Mouse (Mus musculus): ENCODE results near the gene Ppp1r15a. TPM values are rescaled to one million over a fixed set of nuclear protein-coding genes. Genes with fewer than 3 reads are reported as not detected.

Gene Ppp1r15a
- total and polyA plus RNA-seq, 2 experiments from 2014 or later: 17.4 to 18.7 TPM

DNA sequence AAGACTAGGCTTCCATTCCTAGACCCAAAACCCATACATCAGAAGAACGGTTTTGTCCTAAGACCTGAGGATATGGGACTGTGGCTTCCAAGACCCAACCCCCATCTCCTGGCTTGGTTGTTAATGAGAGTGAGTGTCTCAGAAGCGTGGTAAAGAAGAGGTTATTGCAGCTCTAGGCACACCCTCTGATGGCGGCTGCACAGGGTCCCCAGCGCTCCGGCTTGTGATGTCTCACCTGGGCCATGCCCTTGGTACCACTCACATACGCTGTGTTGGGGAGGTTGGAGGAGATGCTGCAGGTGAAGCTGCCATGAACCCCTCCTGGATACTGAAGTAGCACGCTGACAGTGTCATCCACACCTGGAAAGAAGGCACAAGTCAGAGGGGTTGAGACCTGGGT is 47.3 kb downstream of the Ppp1r15a start:
- DNase-seq (ENCODE audit: low spot score) (no peak), ATAC-seq (ENCODE audit: low FRiP score) (no peak)
- 93% methylated on average over 7 of the region's 7 CpGs for WGBS
- no peak overlapping the region for H3K4me2 ChIP-seq (ENCODE audit: low read depth, low read length, poor library complexity, severe bottlenecking)
- H3K9ac ChIP-seq (replicated peaks; ENCODE audit: low read length, poor library complexity, severe bottlenecking): no peak overlapping the region
- no peaks in the 10 kb centered on the region for H3K9me3 ChIP-seq (ENCODE audit: low read length)
- no peak overlapping the region for H3K4me3 ChIP-seq (ENCODE audit: low read depth, low read length)
- no peaks in the 10 kb centered on the region for H3K27me3 ChIP-seq (ENCODE audit: insufficient read depth, low read length)
- H3K4me1 ChIP-seq (ENCODE audit: insufficient read depth, low read length): no peaks in the 10 kb centered on the region
- no peaks in the 10 kb centered on the region for H3K36me3 ChIP-seq (ENCODE audit: insufficient read depth, low read length)
- TF ChIP-seq CTCF (IDR thresholded peaks at IDR 0.05): no peak
- H3K27ac ChIP-seq (ENCODE audit: low read depth, low read length): no peak overlapping the region

- DNase-seq (ENCODE audit: low spot score) (peak; percentile 72), ATAC-seq (ENCODE audit: low FRiP score) (no peak)
- H3K36me3 ChIP-seq (ENCODE audit: insufficient read depth, low read length): no peaks in the 10 kb centered on the region
- TF ChIP-seq CTCF (IDR thresholded peaks at IDR 0.05): peak; percentile 89
- no peaks in the 10 kb centered on the region for H3K27me3 ChIP-seq (ENCODE audit: insufficient read depth, low read length)
- no peaks in the 10 kb centered on the region for H3K9me3 ChIP-seq (ENCODE audit: low read length)
- H3K4me1 ChIP-seq (ENCODE audit: insufficient read depth, low read length): no peaks in the 10 kb centered on the region
- no peak overlapping the region for H3K27ac ChIP-seq (ENCODE audit: low read depth, low read length)
- no peak overlapping the region for H3K4me2 ChIP-seq (ENCODE audit: low read depth, low read length, poor library complexity, severe bottlenecking)
- H3K4me3 ChIP-seq (ENCODE audit: low read depth, low read length): no peak overlapping the region
- H3K9ac ChIP-seq (replicated peaks; ENCODE audit: low read length, poor library complexity, severe bottlenecking): no peak overlapping the region
- 5% methylated on average over 3 of the region's 3 CpGs for WGBS
Measured at GRCm38 (mm10) chr7:45477003-45477402, 49.1 kb downstream of the Ppp1r15a start.

DNA sequence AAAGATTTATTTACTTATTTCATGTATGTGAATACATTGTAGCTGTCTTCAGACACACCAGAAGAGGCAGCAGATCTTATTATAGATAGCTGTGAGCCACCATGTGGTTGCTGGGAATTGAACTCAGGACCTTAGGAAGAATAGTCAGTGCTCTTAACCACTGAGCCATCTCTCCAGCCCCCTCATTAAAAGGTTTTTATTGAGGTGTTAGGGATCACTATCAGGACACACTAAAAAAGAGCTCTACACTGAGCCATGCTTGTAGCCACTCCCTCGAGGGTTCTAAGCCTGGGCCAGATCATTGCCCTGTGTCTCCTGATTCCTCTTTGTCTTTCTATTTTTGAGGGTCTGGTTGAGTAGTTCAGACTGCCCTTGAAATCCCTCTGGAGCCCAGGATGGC is 49.6 kb downstream of the Ppp1r15a start:
- H3K4me3 ChIP-seq (ENCODE audit: low read depth, low read length): no peak overlapping the region
- ATAC-seq (ENCODE audit: low FRiP score) (no peak), DNase-seq (ENCODE audit: low spot score) (no peak)
- H3K4me1 ChIP-seq (ENCODE audit: insufficient read depth, low read length): no peaks in the 10 kb centered on the region
- no peak overlapping the region for H3K4me2 ChIP-seq (ENCODE audit: low read depth, low read length, poor library complexity, severe bottlenecking)
- TF ChIP-seq CTCF (IDR thresholded peaks at IDR 0.05): no peak
- no peak overlapping the region for H3K27ac ChIP-seq (ENCODE audit: low read depth, low read length)
- H3K9me3 ChIP-seq (ENCODE audit: low read length): no peaks in the 10 kb centered on the region
- WGBS: 43% methylated on average over 1 of the region's 1 CpGs
- no peak overlapping the region for H3K9ac ChIP-seq (replicated peaks; ENCODE audit: low read length, poor library complexity, severe bottlenecking)
- no peaks in the 10 kb centered on the region for H3K27me3 ChIP-seq (ENCODE audit: insufficient read depth, low read length)
- no peaks in the 10 kb centered on the region for H3K36me3 ChIP-seq (ENCODE audit: insufficient read depth, low read length)

DNA sequence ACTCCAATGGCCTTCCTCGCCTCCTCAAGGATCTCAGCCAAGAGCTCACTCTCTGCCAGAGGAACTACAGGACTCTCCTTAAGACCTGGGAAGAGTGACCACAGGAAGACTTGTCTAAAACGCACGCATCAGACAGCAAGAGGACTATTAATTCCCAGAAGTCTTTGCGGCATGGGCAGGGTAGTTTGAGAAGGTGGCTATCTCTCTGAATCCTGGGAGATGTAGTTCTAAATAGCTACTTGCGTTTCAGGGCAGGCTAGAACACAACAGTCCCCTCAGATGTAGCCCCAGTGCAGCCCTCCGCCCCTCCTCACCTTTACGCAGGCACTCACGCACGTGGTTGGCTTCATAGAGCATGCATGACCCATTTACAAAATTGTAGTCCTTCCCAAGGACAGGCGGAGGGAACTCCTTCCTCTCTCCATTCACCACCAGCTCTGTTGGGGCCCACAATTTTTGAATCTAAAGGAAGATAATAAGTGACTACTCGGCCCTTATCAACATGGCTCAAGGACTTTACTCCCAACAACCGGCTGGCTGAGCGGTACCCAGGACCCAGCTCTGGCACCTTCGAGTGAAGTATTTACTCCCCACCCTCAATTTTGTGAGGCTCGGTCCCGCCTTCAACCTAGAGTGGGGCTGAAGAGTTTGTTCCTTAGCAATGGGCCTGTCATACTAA is 50.6 kb downstream of the Ppp1r15a start:
- peak; percentile 21 for DNase-seq (ENCODE audit: low spot score)
- Histone ChIP-seq H3K9ac (replicated peaks; ENCODE audit: low read length, poor library complexity, severe bottlenecking) (no peak overlapping the region; the same call in 1 of the 2 replicates), H3K36me3 (ENCODE audit: insufficient read depth, low read length) (no peaks in the 10 kb centered on the region), H3K4me1 (ENCODE audit: insufficient read depth, low read length) (no peaks in the 10 kb centered on the region), H3K4me3 (ENCODE audit: low read depth, low read length) (no peak overlapping the region), H3K4me2 (ENCODE audit: low read depth, low read length, poor library complexity, severe bottlenecking) (no peak overlapping the region), H3K9me3 (ENCODE audit: low read length) (no peaks in the 10 kb centered on the region), H3K27ac (ENCODE audit: low read depth, low read length) (no peak overlapping the region), H3K27me3 (ENCODE audit: insufficient read depth, low read length) (no peaks in the 10 kb centered on the region)
- TF ChIP-seq CTCF (IDR thresholded peaks at IDR 0.05): no peak
- WGBS: 72% methylated on average over 16 of the region's 16 CpGs
- ATAC-seq (ENCODE audit: low FRiP score): no peak

Other genes with a start within 250 kb of the Ppp1r15a start
Only the 30 nearest of the 34 such genes appear.
- 0.33 TPM in 1 of 2 replicates, not detected in the other for gene Hrc, start 191.0 kb downstream of the Ppp1r15a start, total RNA-seq (2014; rRNA removed)
- gene Hrc, start 191.0 kb downstream of the Ppp1r15a start, polyA plus RNA-seq (2015; fragmentation: Nextera tagmentation; extraction: Ambion mirVana): 0.26 and 0.49 TPM in 2 replicates
- gene Ppfia3, start 159.2 kb downstream of the Ppp1r15a start, total RNA-seq (2014; rRNA removed): 87.4 and 104 TPM in 2 replicates
- 28.9 and 31.6 TPM in 2 replicates for gene Ppfia3, start 159.2 kb downstream of the Ppp1r15a start, polyA plus RNA-seq (2015; fragmentation: Nextera tagmentation; extraction: Ambion mirVana)
- 68.6 and 96.6 TPM in 2 replicates for gene Lin7b, start 155.7 kb downstream of the Ppp1r15a start, total RNA-seq (2014; rRNA removed)
- 59.9 and 70.3 TPM in 2 replicates for gene Lin7b, start 155.7 kb downstream of the Ppp1r15a start, polyA plus RNA-seq (2015; fragmentation: Nextera tagmentation; extraction: Ambion mirVana)
- gene Snrnp70, start 130.5 kb downstream of the Ppp1r15a start, total RNA-seq (2014; rRNA removed): 249 and 258 TPM in 2 replicates
- 108 and 131 TPM in 2 replicates for gene Snrnp70, start 130.5 kb downstream of the Ppp1r15a start, polyA plus RNA-seq (2015; fragmentation: Nextera tagmentation; extraction: Ambion mirVana)
- gene Kcna7, start 120.6 kb downstream of the Ppp1r15a start, total RNA-seq (2014; rRNA removed): not detected in 2 replicates
- gene Kcna7, start 120.6 kb downstream of the Ppp1r15a start, polyA plus RNA-seq (2015; fragmentation: Nextera tagmentation; extraction: Ambion mirVana): 0.06 TPM in 1 of 2 replicates, not detected in the other
- 0.24 TPM in 1 of 2 replicates, not detected in the other for gene Ntf5, start 112.6 kb downstream of the Ppp1r15a start, total RNA-seq (2014; rRNA removed)
- gene Ntf5, start 112.6 kb downstream of the Ppp1r15a start, polyA plus RNA-seq (2015; fragmentation: Nextera tagmentation; extraction: Ambion mirVana): not detected in 2 replicates
- 1.8 TPM in 1 of 2 replicates, not detected in the other for gene Lhb, start 105.4 kb downstream of the Ppp1r15a start, total RNA-seq (2014; rRNA removed)
- 0.32 and 0.70 TPM in 2 replicates for gene Lhb, start 105.4 kb downstream of the Ppp1r15a start, polyA plus RNA-seq (2015; fragmentation: Nextera tagmentation; extraction: Ambion mirVana)
- 11.5 and 19.7 TPM in 2 replicates for gene Gys1, start 91.4 kb downstream of the Ppp1r15a start, total RNA-seq (2014; rRNA removed)
- 12.0 and 12.2 TPM in 2 replicates for gene Gys1, start 91.4 kb downstream of the Ppp1r15a start, polyA plus RNA-seq (2015; fragmentation: Nextera tagmentation; extraction: Ambion mirVana)
- 129 and 146 TPM in 2 replicates for gene Ruvbl2, start 88.2 kb downstream of the Ppp1r15a start, total RNA-seq (2014; rRNA removed)
- gene Ruvbl2, start 88.2 kb downstream of the Ppp1r15a start, polyA plus RNA-seq (2015; fragmentation: Nextera tagmentation; extraction: Ambion mirVana): 80.5 and 90.8 TPM in 2 replicates
- gene Ftl1, start 66.4 kb downstream of the Ppp1r15a start, total RNA-seq (2014; rRNA removed): 2,165 and 2,428 TPM in 2 replicates
- gene Ftl1, start 66.4 kb downstream of the Ppp1r15a start, polyA plus RNA-seq (2015; fragmentation: Nextera tagmentation; extraction: Ambion mirVana): 4,797 and 5,109 TPM in 2 replicates
- gene Bax, start 59.4 kb downstream of the Ppp1r15a start, total RNA-seq (2014; rRNA removed): 119 and 144 TPM in 2 replicates
- gene Bax, start 59.4 kb downstream of the Ppp1r15a start, polyA plus RNA-seq (2015; fragmentation: Nextera tagmentation; extraction: Ambion mirVana): 254 and 258 TPM in 2 replicates
- not detected in 2 replicates for gene Tulp2, start 44.4 kb downstream of the Ppp1r15a start, total RNA-seq (2014; rRNA removed)
- gene Tulp2, start 44.4 kb downstream of the Ppp1r15a start, polyA plus RNA-seq (2015; fragmentation: Nextera tagmentation; extraction: Ambion mirVana): 0.37 and 0.67 TPM in 2 replicates
- 0.52 and 1.6 TPM in 2 replicates for gene Gm45808, start 39.5 kb downstream of the Ppp1r15a start, total RNA-seq (2014; rRNA removed)
- not detected in 2 replicates for gene Gm45808, start 39.5 kb downstream of the Ppp1r15a start, polyA plus RNA-seq (2015; fragmentation: Nextera tagmentation; extraction: Ambion mirVana)
- 4.3 TPM in 2 replicates for gene Dhdh, start 37.5 kb downstream of the Ppp1r15a start, total RNA-seq (2014; rRNA removed)
- 5.5 and 6.1 TPM in 2 replicates for gene Dhdh, start 37.5 kb downstream of the Ppp1r15a start, polyA plus RNA-seq (2015; fragmentation: Nextera tagmentation; extraction: Ambion mirVana)
- gene Nucb1, start 15.9 kb downstream of the Ppp1r15a start, total RNA-seq (2014; rRNA removed): 92.2 and 137 TPM in 2 replicates
- gene Nucb1, start 15.9 kb downstream of the Ppp1r15a start, polyA plus RNA-seq (2015; fragmentation: Nextera tagmentation; extraction: Ambion mirVana): 137 and 144 TPM in 2 replicates
- 2.0 and 2.1 TPM in 2 replicates for gene Plekha4, start 62 bp upstream of the Ppp1r15a start, total RNA-seq (2014; rRNA removed)
- gene Plekha4, start 62 bp upstream of the Ppp1r15a start, polyA plus RNA-seq (2015; fragmentation: Nextera tagmentation; extraction: Ambion mirVana): 1.2 and 1.6 TPM in 2 replicates
- gene Hsd17b14, start 28.6 kb upstream of the Ppp1r15a start, total RNA-seq (2014; rRNA removed): not detected in 2 replicates
- 0.15 and 0.20 TPM in 2 replicates for gene Hsd17b14, start 28.6 kb upstream of the Ppp1r15a start, polyA plus RNA-seq (2015; fragmentation: Nextera tagmentation; extraction: Ambion mirVana)
- 12.4 and 14.9 TPM in 2 replicates for gene Bcat2, start 43.9 kb upstream of the Ppp1r15a start, total RNA-seq (2014; rRNA removed)
- 18.3 and 19.3 TPM in 2 replicates for gene Bcat2, start 43.9 kb upstream of the Ppp1r15a start, polyA plus RNA-seq (2015; fragmentation: Nextera tagmentation; extraction: Ambion mirVana)
- gene Fgf21, start 89.2 kb upstream of the Ppp1r15a start, total RNA-seq (2014; rRNA removed): not detected in 2 replicates
- not detected in 2 replicates for gene Fgf21, start 89.2 kb upstream of the Ppp1r15a start, polyA plus RNA-seq (2015; fragmentation: Nextera tagmentation; extraction: Ambion mirVana)
- not detected in 2 replicates for gene Fut1, start 91.0 kb upstream of the Ppp1r15a start, total RNA-seq (2014; rRNA removed)
- not detected in 2 replicates for gene Fut1, start 91.0 kb upstream of the Ppp1r15a start, polyA plus RNA-seq (2015; fragmentation: Nextera tagmentation; extraction: Ambion mirVana)
- 0.11 TPM in 1 of 2 replicates, not detected in the other for gene Izumo1, start 95.5 kb upstream of the Ppp1r15a start, total RNA-seq (2014; rRNA removed)
- 0.11 TPM in 1 of 2 replicates, not detected in the other for gene Izumo1, start 95.5 kb upstream of the Ppp1r15a start, polyA plus RNA-seq (2015; fragmentation: Nextera tagmentation; extraction: Ambion mirVana)
- 36.0 and 38.5 TPM in 2 replicates for gene Rasip1, start 101.2 kb upstream of the Ppp1r15a start, total RNA-seq (2014; rRNA removed)
- 24.0 and 25.1 TPM in 2 replicates for gene Rasip1, start 101.2 kb upstream of the Ppp1r15a start, polyA plus RNA-seq (2015; fragmentation: Nextera tagmentation; extraction: Ambion mirVana)
- 2.7 and 3.3 TPM in 2 replicates for gene Mamstr, start 113.7 kb upstream of the Ppp1r15a start, total RNA-seq (2014; rRNA removed)
- gene Mamstr, start 113.7 kb upstream of the Ppp1r15a start, polyA plus RNA-seq (2015; fragmentation: Nextera tagmentation; extraction: Ambion mirVana): 2.8 and 3.0 TPM in 2 replicates
- 0.99 TPM in 1 of 2 replicates, not detected in the other for gene Fut2, start 140.1 kb upstream of the Ppp1r15a start, total RNA-seq (2014; rRNA removed)
- 0.27 and 0.29 TPM in 2 replicates for gene Fut2, start 140.1 kb upstream of the Ppp1r15a start, polyA plus RNA-seq (2015; fragmentation: Nextera tagmentation; extraction: Ambion mirVana)
- gene Ntn5, start 157.8 kb upstream of the Ppp1r15a start, total RNA-seq (2014; rRNA removed): 1.3 and 1.4 TPM in 2 replicates
- 0.37 and 0.73 TPM in 2 replicates for gene Ntn5, start 157.8 kb upstream of the Ppp1r15a start, polyA plus RNA-seq (2015; fragmentation: Nextera tagmentation; extraction: Ambion mirVana)
- gene Sec1, start 168.1 kb upstream of the Ppp1r15a start, total RNA-seq (2014; rRNA removed): 0.28 and 1.0 TPM in 2 replicates
- gene Sec1, start 168.1 kb upstream of the Ppp1r15a start, polyA plus RNA-seq (2015; fragmentation: Nextera tagmentation; extraction: Ambion mirVana): 0.37 and 0.79 TPM in 2 replicates
- gene Car11, start 173.6 kb upstream of the Ppp1r15a start, total RNA-seq (2014; rRNA removed): 118 and 130 TPM in 2 replicates
- 107 and 114 TPM in 2 replicates for gene Car11, start 173.6 kb upstream of the Ppp1r15a start, polyA plus RNA-seq (2015; fragmentation: Nextera tagmentation; extraction: Ambion mirVana)
- gene Dbp, start 178.8 kb upstream of the Ppp1r15a start, total RNA-seq (2014; rRNA removed): 8.4 and 9.6 TPM in 2 replicates
- 4.6 and 4.8 TPM in 2 replicates for gene Dbp, start 178.8 kb upstream of the Ppp1r15a start, polyA plus RNA-seq (2015; fragmentation: Nextera tagmentation; extraction: Ambion mirVana)
- 801 and 989 TPM in 2 replicates for gene Rpl18, start 189.2 kb upstream of the Ppp1r15a start, total RNA-seq (2014; rRNA removed)
- gene Rpl18, start 189.2 kb upstream of the Ppp1r15a start, polyA plus RNA-seq (2015; fragmentation: Nextera tagmentation; extraction: Ambion mirVana): 473 and 492 TPM in 2 replicates
- 22.4 and 23.5 TPM in 2 replicates for gene Sphk2, start 191.7 kb upstream of the Ppp1r15a start, total RNA-seq (2014; rRNA removed)
- gene Sphk2, start 191.7 kb upstream of the Ppp1r15a start, polyA plus RNA-seq (2015; fragmentation: Nextera tagmentation; extraction: Ambion mirVana): 15.8 and 18.1 TPM in 2 replicates